Mouse (Mus musculus) retina, embryonic 14.5 days (tissue): ENCODE results near the gene Jpt1.
"Not testable (repeated sequence)": the region's sequence is repeated elsewhere in the genome, so short reads cannot be mapped to it uniquely, and the experiment has no call there.

Experiments
- DNase-seq: peaks from one replicate; pipeline ENCODE4 v3.0.0-alpha.2; 2015; ENCODE audit warnings: low spot score

The Jpt1 gene

DNA sequence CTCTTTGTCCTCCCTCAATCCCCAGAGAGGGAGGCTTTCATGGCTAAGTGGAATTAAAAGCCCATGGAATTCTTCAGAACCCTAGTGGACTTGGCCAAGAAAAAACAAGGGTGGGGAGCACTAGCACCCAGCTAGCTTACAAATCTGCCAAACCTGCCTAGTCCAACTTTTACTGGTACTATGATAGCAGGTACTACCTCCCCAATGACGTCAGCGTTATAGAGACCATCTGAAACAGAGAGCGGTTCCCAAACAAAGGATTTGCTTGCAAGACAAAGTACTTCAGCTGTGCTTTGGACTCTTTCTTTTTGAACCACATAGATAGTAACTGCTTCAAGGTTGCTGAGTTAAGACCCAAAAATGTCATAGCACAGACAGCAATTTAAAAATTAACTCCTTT, 2.2 kb downstream of the Jpt1 start:
- DNase-seq = peak; percentile 28

- DNase-seq = no peak
Measured at GRCm38 (mm10) chr11:115511121-115511520, 3.1 kb downstream of the Jpt1 start.

DNA sequence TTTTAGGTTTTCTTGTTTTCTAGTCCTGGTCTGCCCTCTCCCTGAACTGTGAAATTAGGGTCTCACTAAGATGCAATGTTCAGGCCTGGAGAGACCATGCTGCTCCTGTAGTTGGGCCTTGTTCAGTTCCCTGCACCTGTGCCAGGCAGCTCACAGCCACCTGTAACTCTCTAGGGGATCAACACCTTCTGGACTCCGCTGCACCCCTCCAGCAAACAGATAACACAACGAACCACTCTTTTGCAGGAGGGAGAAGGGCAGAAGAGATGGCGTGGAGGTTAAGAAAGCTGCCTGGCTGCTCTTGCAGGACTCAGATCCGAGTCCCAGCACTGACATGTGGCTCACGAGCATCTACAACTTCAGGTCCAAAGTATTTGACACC, 3.7 kb downstream of the Jpt1 start:
- DNase-seq = no peak

DNA sequence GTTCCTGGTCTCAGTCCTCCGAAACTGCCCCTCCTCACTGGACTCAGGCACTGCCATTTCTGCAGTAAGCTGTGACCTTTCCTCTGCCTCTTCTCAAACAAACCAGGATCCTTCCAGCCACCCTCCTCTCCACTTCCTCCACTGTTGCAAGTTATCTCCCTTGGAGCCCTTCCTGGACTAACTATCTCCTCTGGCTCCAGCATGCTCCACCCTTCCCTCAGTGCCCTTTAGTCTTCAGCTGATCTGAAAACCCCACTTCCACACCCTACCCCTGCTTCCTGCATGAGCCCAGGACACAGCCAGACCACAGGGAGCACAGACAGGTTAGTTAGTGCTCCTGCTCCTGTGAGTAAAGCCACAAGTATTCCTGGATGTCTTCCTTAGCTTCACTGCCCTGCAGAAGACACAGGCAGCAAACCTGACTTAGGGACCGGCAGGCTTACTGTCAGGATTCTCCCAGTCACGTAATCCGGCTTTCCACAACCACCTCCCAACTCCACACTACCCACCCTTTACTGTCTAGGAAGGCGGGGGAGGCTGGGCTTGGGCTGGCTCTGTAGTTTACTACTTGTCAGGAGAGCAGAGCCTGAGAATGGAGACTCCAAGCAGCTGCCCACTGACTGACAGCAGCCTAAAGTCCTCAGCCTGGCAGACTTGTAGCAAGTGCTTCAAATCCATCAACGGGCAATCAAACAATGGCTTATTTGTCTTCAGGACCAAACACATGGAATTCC, 4.2 kb downstream of the Jpt1 start:
- DNase-seq = no peak

DNA sequence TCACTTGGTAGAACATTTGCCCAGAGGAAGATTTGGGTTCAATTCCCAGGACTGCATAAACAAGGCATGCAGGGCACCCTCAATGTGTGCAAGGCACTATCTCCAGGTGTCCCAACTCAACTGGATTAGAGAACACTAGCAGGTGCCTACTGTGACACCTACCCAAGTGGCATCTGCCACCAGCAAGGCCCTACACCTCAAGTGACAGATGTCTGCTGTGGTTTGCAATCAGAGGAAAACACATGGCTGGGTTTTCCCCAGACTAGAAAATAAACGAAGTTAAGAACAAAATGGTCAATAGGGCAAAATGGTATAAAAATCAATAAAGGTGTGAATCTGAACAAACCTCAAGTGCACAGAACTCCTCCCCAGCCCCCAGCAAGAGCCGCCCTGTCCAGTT, 6.1 kb downstream of the Jpt1 start:
- DNase-seq = no peak

DNA sequence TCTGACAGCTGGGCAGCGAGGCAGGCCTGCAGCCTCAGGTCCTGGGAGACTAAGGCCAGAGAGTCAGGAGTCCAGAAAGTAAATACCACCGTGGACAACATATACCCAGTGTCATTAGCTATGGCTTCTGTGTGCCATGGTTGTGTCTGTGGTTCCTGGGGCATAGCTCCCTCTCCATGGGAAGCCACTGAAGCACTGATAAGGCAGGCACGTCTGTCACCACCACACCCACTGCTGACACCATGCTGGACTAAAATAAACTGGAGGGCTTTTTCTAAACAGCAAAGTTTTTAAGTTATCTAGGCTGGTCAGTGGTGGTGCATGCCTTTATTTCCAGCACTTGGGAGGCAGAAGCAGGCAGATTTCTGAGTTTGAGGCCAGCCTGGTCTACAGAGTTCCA, 7.6 kb downstream of the Jpt1 start:
- DNase-seq = no peak

DNA sequence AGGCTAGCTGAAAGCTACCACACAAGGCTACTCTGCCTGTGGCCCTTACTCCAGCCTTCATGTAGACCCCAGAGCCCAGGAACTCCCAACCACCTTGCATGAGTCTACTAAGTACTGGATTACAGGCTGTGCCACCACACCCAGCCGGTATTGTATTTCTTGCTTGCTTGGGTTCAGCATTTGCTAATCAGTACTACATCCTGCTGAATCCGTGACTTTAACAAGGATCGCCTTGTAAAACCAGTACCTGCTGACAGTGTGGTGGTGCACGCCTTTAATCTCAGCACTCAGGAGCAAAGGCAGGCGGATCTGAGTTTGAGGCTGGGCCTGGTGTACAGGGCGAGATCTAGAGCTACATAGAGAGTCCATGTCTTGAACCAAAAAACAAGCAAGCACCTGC, 11.6 kb downstream of the Jpt1 start:
- DNase-seq = no peak

GRCm38 (mm10) chr11:115496559-115496958, 17.6 kb downstream of the Jpt1 start:
- DNase-seq = not testable (repeated sequence)

DNA sequence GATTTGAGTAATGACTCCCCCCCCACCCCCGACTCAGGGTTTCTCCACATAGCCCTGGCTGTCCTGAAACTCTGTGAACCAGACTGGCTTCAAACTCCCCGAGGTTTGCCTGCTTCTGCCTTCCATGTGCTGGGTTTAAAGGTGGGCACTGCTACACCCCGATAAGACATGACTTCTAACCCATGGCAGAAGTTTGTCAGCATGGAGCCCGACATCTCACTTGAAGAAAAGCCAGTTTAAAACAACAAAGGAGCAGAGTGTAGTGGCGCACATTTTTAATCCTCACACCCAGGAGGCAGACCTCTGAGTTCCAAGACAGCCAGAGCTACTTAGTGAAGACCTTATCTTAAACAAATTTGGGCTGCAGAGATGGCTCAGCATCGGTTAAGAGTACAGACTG, 21.8 kb downstream of the Jpt1 start:
- no peak for DNase-seq

DNA sequence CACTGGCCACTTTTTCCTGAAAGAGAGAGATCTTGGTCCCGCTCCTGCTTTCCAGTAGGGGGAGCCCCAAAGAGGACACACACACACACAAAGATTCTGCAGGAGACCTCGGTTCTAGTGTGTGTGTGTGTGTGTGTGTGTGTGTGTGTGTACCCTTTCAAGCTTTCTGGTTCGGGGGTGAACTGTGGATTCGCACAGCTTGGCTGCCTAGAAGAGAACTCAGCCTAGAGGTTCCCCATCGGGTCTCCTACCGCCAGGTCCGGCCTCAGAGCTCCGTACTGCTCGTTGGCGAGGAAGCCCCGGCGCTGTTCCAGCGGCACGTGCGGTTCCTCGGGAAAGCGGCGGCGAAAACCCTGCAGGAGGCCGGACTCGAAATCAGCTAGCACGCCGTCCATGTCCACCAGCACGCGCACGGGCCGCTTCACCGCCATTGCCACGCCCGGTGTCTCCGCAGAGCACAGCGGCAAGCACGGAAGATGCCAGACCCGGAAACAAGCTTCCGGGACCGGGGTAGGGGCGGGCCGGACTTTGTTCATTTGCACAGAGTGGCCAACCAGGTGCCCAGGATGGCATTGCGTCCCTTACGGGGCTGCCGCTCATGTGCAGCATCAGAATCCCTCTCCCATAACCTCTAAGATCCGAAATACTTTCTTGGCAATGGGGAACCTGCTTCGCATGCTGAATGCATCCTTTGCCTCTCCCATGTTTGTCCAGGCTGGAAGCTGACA, 22.7 kb downstream of the Jpt1 start, which contains the start of gene Nt5c:
Gene Nt5c (minus strand): TSS at position 507 of the 728 bp plus-strand sequence.
- peak; percentile 80 for DNase-seq

- DNase-seq = no peak
Measured at GRCm38 (mm10) chr11:115490441-115491355, 23.5 kb downstream of the Jpt1 start.

DNA sequence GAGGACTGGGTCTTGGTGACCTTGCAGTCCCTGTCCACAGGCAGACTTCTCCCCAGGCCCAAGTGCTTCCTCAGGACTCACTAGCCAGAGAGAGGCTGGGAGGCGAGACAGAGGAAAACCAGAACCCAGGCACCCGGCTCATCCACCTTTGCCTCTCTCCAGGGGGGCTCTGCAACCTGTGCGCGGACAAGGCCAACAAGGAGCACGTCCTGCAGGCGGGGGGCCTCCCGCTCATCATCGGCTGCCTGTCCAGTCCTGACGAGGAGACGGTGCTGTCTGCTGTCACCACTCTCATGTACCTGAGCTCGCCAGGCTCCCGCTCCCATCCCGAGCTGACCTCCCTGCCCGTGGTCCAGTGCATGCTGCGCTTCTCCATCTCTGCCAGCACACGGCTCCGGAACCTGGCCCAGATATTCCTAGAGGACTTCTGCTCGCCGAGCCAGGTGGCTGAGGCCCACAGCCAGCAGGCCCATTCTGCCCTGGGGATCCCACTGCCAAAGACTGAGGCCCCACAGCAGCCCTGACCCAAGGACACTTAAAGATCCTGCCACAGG, 25.6 kb downstream of the Jpt1 start:
- no peak for DNase-seq

- no peak for DNase-seq
Measured at GRCm38 (mm10) chr11:115485155-115485554, 29.0 kb downstream of the Jpt1 start.

GRCm38 (mm10) chr11:115483726-115484125, 30.5 kb downstream of the Jpt1 start:
- DNase-seq = peak; percentile 90

DNA sequence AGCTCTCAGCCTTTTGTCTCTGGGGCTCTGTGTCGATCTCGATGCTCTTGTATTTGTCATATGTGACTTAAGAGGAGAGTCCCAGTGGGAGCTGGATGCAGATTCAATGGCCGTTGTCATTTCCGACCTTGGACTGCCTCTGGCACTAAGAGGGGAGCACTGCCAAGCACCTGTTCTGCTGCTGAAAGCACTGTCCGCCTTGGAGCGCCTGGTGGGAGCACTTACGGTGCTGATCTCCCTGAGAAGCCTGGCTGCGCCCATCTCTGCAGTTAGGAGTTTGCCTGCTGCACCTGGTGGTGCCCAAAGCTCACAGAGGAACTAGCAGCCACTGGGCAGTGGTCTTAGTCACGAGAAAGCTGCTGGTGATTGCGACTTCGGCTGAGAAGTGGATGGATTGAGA, 30.9 kb downstream of the Jpt1 start:
- no peak for DNase-seq

DNA sequence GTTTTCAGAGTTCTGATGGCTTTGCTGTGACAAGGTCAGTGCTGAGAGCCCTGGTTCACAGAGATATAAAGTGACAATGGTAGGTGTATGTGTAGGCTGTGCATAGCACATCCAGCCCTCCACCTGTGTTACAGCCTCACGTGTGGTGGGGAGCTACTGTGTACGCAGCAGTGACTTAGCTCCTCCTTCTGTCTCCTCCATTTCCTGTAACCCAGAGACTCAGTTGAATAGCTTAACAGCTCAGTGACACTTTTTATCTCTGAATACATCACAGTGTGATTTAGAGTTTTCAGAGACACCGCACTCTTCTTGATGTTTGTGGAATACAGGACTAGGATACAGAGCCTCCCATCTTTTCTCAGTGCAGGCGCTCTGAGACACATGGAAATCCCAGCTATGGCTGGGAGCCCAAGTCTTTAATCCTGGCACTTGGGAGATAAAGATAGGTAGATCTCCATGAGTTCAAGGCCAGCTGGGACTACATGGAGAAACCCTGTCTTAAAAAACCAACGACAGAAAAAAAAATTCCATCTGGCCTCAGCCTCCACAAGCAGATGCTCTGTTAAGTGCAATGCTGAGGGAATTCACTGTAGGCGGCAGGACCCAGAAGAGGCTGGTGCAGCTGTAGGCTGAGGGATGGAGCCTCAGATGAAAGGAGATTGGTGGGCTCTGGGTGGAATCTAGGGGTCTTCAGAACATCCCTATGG, 32.5 kb downstream of the Jpt1 start:
- no peak for DNase-seq

DNA sequence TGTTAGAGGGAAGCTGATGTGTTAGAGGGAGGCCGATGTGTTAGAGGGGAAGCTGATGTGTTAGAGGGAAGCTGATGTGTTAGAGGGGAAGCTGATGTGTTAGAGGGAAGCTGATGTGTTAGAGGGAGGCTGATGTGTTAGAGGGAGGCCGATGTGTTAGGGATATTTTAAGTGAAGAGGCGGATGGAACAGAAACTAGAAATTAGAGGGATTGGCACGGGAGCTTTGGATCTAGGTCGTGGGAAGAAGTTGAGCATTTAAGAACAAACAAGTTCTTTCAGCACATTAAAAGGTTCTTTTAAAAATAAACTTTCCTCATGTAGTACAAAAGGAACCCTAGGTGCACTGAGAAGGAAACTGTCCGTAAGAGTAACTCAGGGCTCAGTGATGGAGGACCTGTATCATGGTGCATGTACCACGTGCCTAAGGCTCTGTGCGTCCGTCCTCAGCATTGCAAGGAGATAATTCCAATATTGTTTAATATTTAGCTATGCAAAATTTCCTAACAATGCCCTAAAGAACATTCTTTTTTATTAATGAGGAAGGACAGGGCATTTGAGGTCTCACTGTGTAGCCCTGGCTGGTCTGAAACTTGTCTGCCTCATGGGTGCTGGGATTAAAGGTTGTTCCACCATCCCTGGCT, 35.8 kb downstream of the Jpt1 start:
- no peak for DNase-seq

- DNase-seq = not testable (repeated sequence)
Measured at GRCm38 (mm10) chr11:115477388-115477787, 36.8 kb downstream of the Jpt1 start.

DNA sequence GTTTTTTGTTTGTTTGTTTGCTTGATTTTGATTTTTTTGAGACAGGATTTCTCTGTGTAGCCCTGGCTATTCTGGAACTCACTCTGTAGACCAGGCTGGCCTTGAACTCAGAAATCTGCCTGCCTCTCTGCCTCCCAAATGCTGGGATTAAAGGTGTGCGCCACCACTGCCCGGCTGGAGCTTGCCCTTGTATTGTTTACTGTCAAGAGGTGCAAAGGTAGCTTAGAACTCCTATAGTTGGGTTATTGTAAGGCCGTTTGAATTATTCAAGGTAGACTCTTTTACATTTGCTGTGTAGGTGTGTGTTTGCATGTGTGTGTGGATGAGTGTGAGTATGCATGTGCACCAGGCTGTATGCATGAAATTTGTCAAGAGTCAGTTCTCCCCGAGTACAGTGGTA, 37.6 kb downstream of the Jpt1 start:
- not testable (repeated sequence) for DNase-seq

DNA sequence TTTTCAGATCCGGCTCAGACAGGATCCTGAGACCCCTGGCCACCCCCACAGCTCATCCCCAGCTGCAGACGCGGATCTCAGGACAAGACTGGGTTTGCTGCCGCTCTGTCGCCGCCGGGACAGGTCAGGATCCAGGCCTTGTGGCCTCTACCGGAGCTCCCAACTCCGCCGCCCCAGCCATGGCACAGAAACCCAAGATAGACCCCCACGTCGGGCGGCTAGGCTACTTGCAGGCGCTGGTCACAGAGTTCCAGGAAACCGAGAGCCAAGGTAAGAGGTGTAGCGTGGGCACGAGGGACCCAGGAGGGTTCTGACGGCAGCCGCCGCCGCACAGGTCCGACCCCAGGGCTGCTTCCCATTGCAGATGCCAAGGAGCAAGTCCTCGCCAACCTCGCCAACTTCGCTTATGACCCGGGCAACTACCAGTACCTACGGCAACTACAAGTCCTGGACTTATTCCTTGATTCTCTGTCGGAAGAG, 38.4 kb downstream of the Jpt1 start:
- DNase-seq = no peak
